In genomic region chr9:40948473-40948872, GRCm38 (mm10) we compare ENCODE assay signal across 20 mouse cellular contexts. TPM values are rescaled to one million over a fixed set of nuclear protein-coding genes. Genes with fewer than 3 reads are reported as not detected.
"Had no signal": no experiment of that assay in that cellular context is flagged by ENCODE, and none has a peak within 500 bp of the region (broad histone marks: within the 10 kb centered on the region; RNA-seq: fewer than 3 reads in every experiment).

No protein-coding gene starts in this region.

- H3K9ac ChIP-seq: kidney, embryonic 15.5 days; limb, embryonic 15.5 days; liver, embryonic 12.5 days; lung, embryonic 14.5 days; midbrain, embryonic 12.5 days had no signal

- H3K36me3 ChIP-seq: kidney, embryonic 15.5 days; limb, embryonic 15.5 days; liver, embryonic 12.5 days; midbrain, embryonic 12.5 days had no signal

- H3K4me1 ChIP-seq: kidney, embryonic 15.5 days; limb, embryonic 15.5 days; liver, embryonic 12.5 days had no signal

- H3K4me2 ChIP-seq: kidney, embryonic 15.5 days; limb, embryonic 15.5 days; liver, embryonic 12.5 days; lung, embryonic 14.5 days had no signal

- H3K27me3 ChIP-seq: kidney, embryonic 15.5 days; limb, embryonic 15.5 days had no signal

- H3K4me3 ChIP-seq: kidney, embryonic 15.5 days; limb, embryonic 15.5 days; liver, embryonic 12.5 days had no signal

- H3K9me3 ChIP-seq: kidney, embryonic 15.5 days; limb, embryonic 15.5 days; liver, embryonic 12.5 days; midbrain, embryonic 12.5 days had no signal

- H3K27ac ChIP-seq: kidney, embryonic 15.5 days; limb, embryonic 15.5 days; liver, embryonic 12.5 days; midbrain, embryonic 12.5 days had no signal

- DNase-seq: kidney, adult 2 months; kidney, postnatal 14 days; layer of hippocampus, adult 9-11 months; layer of hippocampus, postnatal 36 days; lung, embryonic 14.5 days; lung, postnatal 10 days; lung, postnatal 4 days; right cerebral cortex, adult 18-20 months; right cerebral cortex, postnatal 25 days; thymus, postnatal 36 days had no signal

- ATAC-seq: liver, embryonic 12.5 days had no signal

RNA-seq across cellular contexts. Expression of gene Jhy, which starts 15.4 kb away (rescaled TPM):
- total RNA-seq: megakaryocyte, adult 5-6 weeks had no signal
- polyA plus RNA-seq: large intestine, adult 2 months; limb, embryonic 15.5 days; liver, embryonic 16.5 days; stomach, embryonic 16.5 days had no signal

RNA-seq across cellular contexts. Expression of gene Crtam, which starts 56.0 kb away (rescaled TPM):
- total RNA-seq: left cerebral cortex, postnatal 25 days had no signal
- polyA plus RNA-seq: midbrain, embryonic 12.5 days; neural tube, embryonic 11.5 days had no signal
